Mouse (Mus musculus) adrenal gland, postnatal 4 days (tissue): ENCODE results near the gene Scarf1. TPM values are rescaled to one million over a fixed set of nuclear protein-coding genes. Genes with fewer than 3 reads are reported as not detected.
A peak's percentile ranks its signal among the peaks of the same experiment; 100 is the strongest.

Source experiments
- DNase-seq, 2 experiments: peaks; one replicate each; pipeline ENCODE4 v3.0.0; 2021 to 2022; ENCODE audit warnings: low spot score in 2 of 2, mixed read lengths in 2 of 2
- long read RNA-seq, 2 experiments: library from polyadenylated mRNA; stranded (forward); transcript quantifications; one replicate each; pipeline ENCODE4 v2.0.0; 2021
- total RNA-seq, 2 experiments: library from RNA; stranded (reverse); gene quantifications; 2 replicates each; pipeline ENCODE4 v1.2.3; 2021

Gene Scarf1
- total RNA-seq, result 10 to 100 TPM; 13.8 to 14.4 TPM
- long read RNA-seq, experiment 1, partial matches to known transcripts, result 1 of 4 reads
- long read RNA-seq, experiment 1, other reads (novel, unspliced or antisense), result 0 of 4 reads
- long read RNA-seq, experiment 2, transcript Scarf1-201 (11 exons, 2,887 nt), result major isoform, 6 of 21 reads
- long read RNA-seq, experiment 2, partial matches to known transcripts, result 9 of 21 reads
- long read RNA-seq, experiment 2, other reads (novel, unspliced or antisense), result 6 of 21 reads

GRCm38 (mm10) chr11:75513336-75513735 lies at the start of gene Scarf1:
Gene Scarf1, plus strand, starts transcription at chr11:75513540.
- no peak for DNase-seq

GRCm38 (mm10) chr11:75463624-75464023 lies 49.7 kb upstream of the Scarf1 start:
- DNase-seq, result no peak

GRCm38 (mm10) chr11:75464417-75464816 lies 48.9 kb upstream of the Scarf1 start:
- DNase-seq, result no peak

- DNase-seq, result no peak
These were observed 48.3 kb upstream of the Scarf1 start for GRCm38 (mm10) chr11:75465051-75465450.

- no peak for DNase-seq
These were observed 46.4 kb upstream of the Scarf1 start for GRCm38 (mm10) chr11:75466731-75467505.

- peak in 1 of 2 experiments; percentile 58 for DNase-seq
These were observed 45.7 kb upstream of the Scarf1 start for GRCm38 (mm10) chr11:75467512-75468215.

GRCm38 (mm10) chr11:75468410-75468809 lies 44.9 kb upstream of the Scarf1 start:
- no peak for DNase-seq

- DNase-seq, result no peak
These were observed 44.1 kb upstream of the Scarf1 start for GRCm38 (mm10) chr11:75469261-75469660.

GRCm38 (mm10) chr11:75470675-75471074 lies 42.7 kb upstream of the Scarf1 start:
- no peak for DNase-seq

- no peak for DNase-seq
These were observed 40.8 kb upstream of the Scarf1 start for GRCm38 (mm10) chr11:75472469-75473081.

- no peak for DNase-seq
These were observed 40.0 kb upstream of the Scarf1 start for GRCm38 (mm10) chr11:75473376-75473775.

- DNase-seq, result no peak
These were observed 27.1 kb upstream of the Scarf1 start for GRCm38 (mm10) chr11:75486192-75486591.

- peak; percentile 87 to 90 for DNase-seq
These were observed 26.6 kb upstream of the Scarf1 start, which contains the start of gene Prpf8 for GRCm38 (mm10) chr11:75486601-75487285. Gene Prpf8, plus strand, starts transcription at chr11:75486816.

- no peak for DNase-seq
These were observed 25.8 kb upstream of the Scarf1 start for GRCm38 (mm10) chr11:75487496-75487895.

GRCm38 (mm10) chr11:75494296-75495049 lies 18.9 kb upstream of the Scarf1 start:
- DNase-seq, result no peak

GRCm38 (mm10) chr11:75498126-75498525 lies 15.2 kb upstream of the Scarf1 start:
- no peak for DNase-seq

- no peak for DNase-seq
These were observed 5.2 kb upstream of the Scarf1 start for GRCm38 (mm10) chr11:75508162-75508561.

- DNase-seq, result no peak
These were observed 4.4 kb upstream of the Scarf1 start for GRCm38 (mm10) chr11:75508904-75509303.

GRCm38 (mm10) chr11:75509741-75510626 lies 3.4 kb upstream of the Scarf1 start, which contains the start of gene Rilp:
Gene Rilp, plus strand, starts transcription at chr11:75510094.
- peak; percentile 41 to 57 for DNase-seq
